Mouse (Mus musculus) activated CD4-positive, CD25-positive, alpha-beta regulatory T cell, adult 9 weeks (primary cell): Measurements from ENCODE around the gene Olfr834. TPM values are rescaled to one million over a fixed set of nuclear protein-coding genes. Genes with fewer than 3 reads are reported as not detected.

ENCODE experiments used
- polyA plus RNA-seq: library from polyadenylated mRNA; unstranded; fragments of 100-300 nt; shearing (Covaris generic); gene quantifications from one replicate; pipeline ENCODE4 v1.2.1, GENCODE M21; 2017

The Olfr834 gene
- polyA plus RNA-seq: not detected

DNA sequence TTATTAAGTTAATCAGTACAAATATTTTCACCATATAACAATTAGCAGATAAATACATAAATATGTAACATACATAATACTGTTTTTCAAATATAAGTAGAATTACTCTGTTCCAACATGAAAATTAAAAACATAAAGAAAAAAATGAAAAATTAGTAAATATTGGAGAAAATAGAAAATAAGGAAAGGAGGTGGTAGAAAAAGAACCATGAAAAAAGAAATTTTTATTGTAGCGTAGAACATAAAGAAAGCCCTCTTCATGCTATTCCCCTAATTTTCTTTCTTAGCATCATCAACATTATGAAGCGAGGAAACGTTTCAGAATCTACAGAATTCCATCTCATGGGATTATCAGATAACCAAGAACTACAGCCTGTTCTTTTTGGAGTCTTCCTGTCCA is at the start of gene Olfr834:
Gene Olfr834, plus strand, starts transcription at position 301 of the 400 bp plus-strand sequence.

GRCm38 (mm10) chr9:19032435-19032834 is 44.6 kb downstream of the Olfr834 start, which contains the start of gene Olfr835:
Gene Olfr835 (plus strand): TSS chr9:19032735.

Other genes starting within 250 kb of the Olfr834 start
- not detected for gene Olfr24, start 224.0 kb upstream of the Olfr834 start, polyA plus RNA-seq
- gene Olfr828, start 168.5 kb upstream of the Olfr834 start, polyA plus RNA-seq: not detected
- not detected for gene Olfr829, start 133.1 kb upstream of the Olfr834 start, polyA plus RNA-seq
- gene Olfr830, start 113.3 kb upstream of the Olfr834 start, polyA plus RNA-seq: not detected
- not detected for gene Olfr832, start 50.9 kb upstream of the Olfr834 start, polyA plus RNA-seq
- not detected for gene Olfr835, start 44.7 kb downstream of the Olfr834 start, polyA plus RNA-seq
- gene Olfr836, start 132.4 kb downstream of the Olfr834 start, polyA plus RNA-seq: not detected
- gene Olfr837, start 148.3 kb downstream of the Olfr834 start, polyA plus RNA-seq: not detected
- not detected for gene Olfr839-ps1, start 189.3 kb downstream of the Olfr834 start, polyA plus RNA-seq